Mouse (Mus musculus): ENCODE measurements around the gene Adam1b. TPM values are rescaled to one million over a fixed set of nuclear protein-coding genes. Genes with fewer than 3 reads are reported as not detected.

Adam1b gene
- polyA plus RNA-seq (2014; fragmentation: Nextera tagmentation; extraction: Ambion mirVana), result 0.07 TPM in 1 of 2 replicates, not detected in the other

DNA sequence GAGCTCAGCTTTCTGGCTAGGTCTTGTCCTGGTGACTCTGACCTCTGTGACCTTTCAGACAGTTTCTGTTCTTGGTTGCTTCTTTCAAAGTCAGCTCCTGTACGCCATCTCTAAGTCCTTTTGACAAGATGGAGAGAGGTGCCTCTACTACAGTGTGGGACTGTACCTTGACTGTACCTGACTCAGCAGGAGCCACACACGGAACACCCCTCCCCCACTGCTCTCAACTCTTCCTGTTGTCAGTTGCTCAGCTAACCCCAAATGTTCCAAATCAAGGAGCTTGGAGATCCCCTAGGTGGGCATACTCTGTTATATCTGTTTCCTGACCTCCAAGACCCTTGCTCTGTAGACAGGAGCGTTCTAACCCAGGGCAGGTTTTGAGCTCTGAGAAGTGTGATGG lies at the start of gene Adam1b:
TSS of gene Adam1b (minus strand) at position 205 of the 400 bp plus-strand sequence.
- ATAC-seq (ENCODE audit: low FRiP score) (no peak), DNase-seq (ENCODE audit: low spot score, missing footprints) (no peak)
- no peaks in the 10 kb centered on the region for H3K36me3 ChIP-seq (ENCODE audit: control insufficient read depth, insufficient read depth, low read length)
- no peak within 1 kb of the TSS for H3K4me2 ChIP-seq
- no peaks in the 10 kb centered on the region for H3K9me3 ChIP-seq (ENCODE audit: control insufficient read depth, low read length)
- no peaks in the 10 kb centered on the region for H3K4me1 ChIP-seq (ENCODE audit: control insufficient read depth, insufficient read depth, low read length)
- H3K27ac ChIP-seq (ENCODE audit: low read depth, low read length), result no peak within 1 kb of the TSS
- 81% methylated on average over 3 of the region's 3 CpGs for WGBS
- H3K9ac ChIP-seq (ENCODE audit: low read length), result no peak within 1 kb of the TSS
- H3K27me3 ChIP-seq (ENCODE audit: control insufficient read depth, insufficient read depth, low read length), result no peaks in the 10 kb centered on the region
- no peak within 1 kb of the TSS for H3K4me3 ChIP-seq (ENCODE audit: low read depth, low read length)

DNA sequence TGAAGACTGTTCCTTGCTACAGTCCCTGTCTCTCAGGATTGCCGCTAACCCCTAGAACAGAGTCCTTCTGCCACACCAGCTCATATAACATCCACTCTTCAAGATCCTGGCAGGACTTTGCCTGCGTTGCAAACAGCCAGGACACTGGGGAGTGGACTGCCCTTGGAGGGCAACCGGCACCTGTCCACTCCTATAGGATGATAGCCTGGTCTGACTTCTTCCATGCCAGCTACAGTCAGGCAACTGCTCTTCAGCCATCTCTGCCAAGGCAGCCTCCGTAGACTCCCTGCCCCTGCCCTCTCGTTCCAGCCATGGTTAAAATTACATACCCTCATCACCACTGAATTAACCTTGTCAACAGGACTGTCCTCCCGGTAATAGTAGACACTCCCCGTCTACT lies 46.0 kb upstream of the Adam1b start:
- DNase-seq (ENCODE audit: low spot score, missing footprints), result no peak
- Histone ChIP-seq H3K9ac (ENCODE audit: low read length) (no peak overlapping the region), H3K27me3 (ENCODE audit: control insufficient read depth, insufficient read depth, low read length) (no peaks in the 10 kb centered on the region), H3K4me1 (ENCODE audit: control insufficient read depth, insufficient read depth, low read length) (peaks cover 9% of the 10 kb centered on the region), H3K4me2 (no peak overlapping the region), H3K4me3 (ENCODE audit: low read depth, low read length) (no peak overlapping the region), H3K9me3 (ENCODE audit: control insufficient read depth, low read length) (no peaks in the 10 kb centered on the region), H3K27ac (ENCODE audit: low read depth, low read length) (no peak overlapping the region), H3K36me3 (ENCODE audit: control insufficient read depth, insufficient read depth, low read length) (no peaks in the 10 kb centered on the region)
- no peak for ATAC-seq (ENCODE audit: low FRiP score)
- WGBS, result 83% methylated on average over 7 of the region's 7 CpGs

DNA sequence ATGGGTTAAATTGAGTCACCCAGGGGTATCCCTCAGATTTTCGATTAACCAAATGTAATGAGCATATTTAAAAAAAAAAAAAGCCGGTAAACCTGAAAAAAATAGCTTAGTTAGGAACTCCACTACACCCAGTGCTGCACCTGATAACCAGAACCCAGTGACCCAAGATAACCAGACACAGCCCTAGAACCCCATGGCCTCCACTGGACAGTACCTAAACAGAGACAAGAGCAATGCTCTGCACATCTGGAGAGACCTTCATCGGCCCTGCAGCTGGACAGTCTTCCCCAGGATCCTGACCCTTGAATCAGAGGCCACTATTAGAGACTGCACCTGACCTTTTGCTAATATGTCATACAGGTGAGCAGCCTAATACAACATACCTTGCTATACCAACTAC lies 43.8 kb upstream of the Adam1b start:
- Histone ChIP-seq H3K4me2 (no peak overlapping the region), H3K4me3 (ENCODE audit: low read depth, low read length) (no peak overlapping the region), H3K4me1 (ENCODE audit: control insufficient read depth, insufficient read depth, low read length) (peaks cover 15% of the 10 kb centered on the region), H3K27ac (ENCODE audit: low read depth, low read length) (no peak overlapping the region), H3K9me3 (ENCODE audit: control insufficient read depth, low read length) (no peaks in the 10 kb centered on the region), H3K36me3 (ENCODE audit: control insufficient read depth, insufficient read depth, low read length) (no peaks in the 10 kb centered on the region), H3K27me3 (ENCODE audit: control insufficient read depth, insufficient read depth, low read length) (no peaks in the 10 kb centered on the region), H3K9ac (ENCODE audit: low read length) (no peak overlapping the region)
- DNase-seq (ENCODE audit: low spot score, missing footprints) (no peak), ATAC-seq (ENCODE audit: low FRiP score) (no peak)
- 92% methylated on average over 3 of the region's 3 CpGs for WGBS

DNA sequence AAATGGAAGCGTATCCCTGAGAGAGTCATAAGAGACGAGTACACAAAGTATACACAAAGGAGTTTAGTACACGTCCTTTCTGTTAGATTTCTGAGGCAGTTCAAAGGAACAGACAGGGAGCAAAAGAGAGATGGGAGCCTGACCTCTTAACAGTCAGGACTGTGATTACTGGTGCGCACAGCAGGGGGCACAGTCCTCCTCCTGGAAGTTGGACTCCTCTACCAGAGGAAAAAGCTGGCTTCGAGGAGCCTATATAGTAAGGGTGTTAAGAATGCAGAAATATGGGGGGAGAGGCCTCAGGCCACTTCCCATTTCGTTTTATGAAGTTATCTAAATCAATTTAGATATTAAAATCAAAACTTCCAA lies 43.3 kb upstream of the Adam1b start:
- H3K27ac ChIP-seq (ENCODE audit: low read depth, low read length), result no peak overlapping the region
- WGBS, result 40% methylated on average over 6 of the region's 6 CpGs
- H3K4me3 ChIP-seq (ENCODE audit: low read depth, low read length), result peak overlapping the region; percentile 100
- peak overlapping the region; percentile 98 for H3K9ac ChIP-seq (ENCODE audit: low read length)
- ATAC-seq (ENCODE audit: low FRiP score) (0 out of 2 replicates have a peak, but pooled peaks have one; percentile 19), DNase-seq (ENCODE audit: low spot score, missing footprints) (peak; percentile 89)
- H3K36me3 ChIP-seq (ENCODE audit: control insufficient read depth, insufficient read depth, low read length), result no peaks in the 10 kb centered on the region
- peak overlapping the region; percentile 50 for H3K4me2 ChIP-seq
- H3K9me3 ChIP-seq (ENCODE audit: control insufficient read depth, low read length), result no peaks in the 10 kb centered on the region
- peaks cover 15% of the 10 kb centered on the region for H3K4me1 ChIP-seq (ENCODE audit: control insufficient read depth, insufficient read depth, low read length)
- no peaks in the 10 kb centered on the region for H3K27me3 ChIP-seq (ENCODE audit: control insufficient read depth, insufficient read depth, low read length)

DNA sequence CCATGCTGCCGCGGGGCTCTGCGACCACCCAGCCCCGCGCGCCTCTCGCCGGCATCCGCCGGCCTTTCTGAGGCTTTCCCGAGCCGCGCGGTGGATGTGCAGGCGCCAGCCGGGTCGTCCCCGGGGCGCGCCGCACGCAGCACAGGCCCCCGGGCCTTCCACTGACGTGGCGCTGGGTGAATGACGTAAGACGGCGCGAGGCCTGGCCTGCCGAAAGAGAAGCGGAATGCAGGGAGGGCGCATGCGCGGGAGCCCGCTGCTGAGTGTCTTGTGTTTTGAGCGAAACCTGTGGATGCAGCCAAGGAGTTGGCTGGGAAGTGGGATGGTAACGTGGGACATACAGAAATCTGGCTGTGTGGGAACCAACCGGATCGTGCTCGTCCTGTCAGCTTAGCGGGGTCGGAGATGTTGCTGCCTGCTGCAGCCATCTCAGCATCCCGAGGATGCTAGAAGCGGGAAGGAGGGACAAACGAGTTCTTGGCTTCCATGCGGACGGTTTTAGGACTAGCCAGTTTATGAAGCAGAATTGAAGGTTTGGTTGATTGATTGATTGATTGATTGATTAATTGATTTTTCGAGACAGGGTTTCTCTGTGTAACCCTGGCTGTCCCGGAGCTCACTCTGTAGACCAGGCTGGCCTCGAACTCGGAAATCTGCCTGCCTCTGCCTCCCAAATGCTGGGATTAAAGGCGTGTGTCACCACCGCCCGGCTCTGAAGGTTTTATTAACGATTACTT lies 42.7 kb upstream of the Adam1b start, which contains the start of gene Mapkapk5:
TSS of gene Mapkapk5 (minus strand) at position 113 of the 737 bp plus-strand sequence.
- DNase-seq (ENCODE audit: low spot score, missing footprints) (peak; percentile 100), ATAC-seq (ENCODE audit: low FRiP score) (peak; percentile 96)
- Histone ChIP-seq H3K9me3 (ENCODE audit: control insufficient read depth, low read length) (no peaks in the 10 kb centered on the region), H3K36me3 (ENCODE audit: control insufficient read depth, insufficient read depth, low read length) (no peaks in the 10 kb centered on the region), H3K27me3 (ENCODE audit: control insufficient read depth, insufficient read depth, low read length) (no peaks in the 10 kb centered on the region), H3K4me1 (ENCODE audit: control insufficient read depth, insufficient read depth, low read length) (peaks cover 15% of the 10 kb centered on the region), H3K9ac (ENCODE audit: low read length) (peak within 1 kb of the TSS; percentile 98), H3K4me3 (ENCODE audit: low read depth, low read length) (peak within 1 kb of the TSS; percentile 100), H3K4me2 (peak within 1 kb of the TSS; percentile 89), H3K27ac (ENCODE audit: low read depth, low read length) (peak within 1 kb of the TSS; percentile 93)
- WGBS, result 2% methylated on average over 55 of the region's 55 CpGs

DNA sequence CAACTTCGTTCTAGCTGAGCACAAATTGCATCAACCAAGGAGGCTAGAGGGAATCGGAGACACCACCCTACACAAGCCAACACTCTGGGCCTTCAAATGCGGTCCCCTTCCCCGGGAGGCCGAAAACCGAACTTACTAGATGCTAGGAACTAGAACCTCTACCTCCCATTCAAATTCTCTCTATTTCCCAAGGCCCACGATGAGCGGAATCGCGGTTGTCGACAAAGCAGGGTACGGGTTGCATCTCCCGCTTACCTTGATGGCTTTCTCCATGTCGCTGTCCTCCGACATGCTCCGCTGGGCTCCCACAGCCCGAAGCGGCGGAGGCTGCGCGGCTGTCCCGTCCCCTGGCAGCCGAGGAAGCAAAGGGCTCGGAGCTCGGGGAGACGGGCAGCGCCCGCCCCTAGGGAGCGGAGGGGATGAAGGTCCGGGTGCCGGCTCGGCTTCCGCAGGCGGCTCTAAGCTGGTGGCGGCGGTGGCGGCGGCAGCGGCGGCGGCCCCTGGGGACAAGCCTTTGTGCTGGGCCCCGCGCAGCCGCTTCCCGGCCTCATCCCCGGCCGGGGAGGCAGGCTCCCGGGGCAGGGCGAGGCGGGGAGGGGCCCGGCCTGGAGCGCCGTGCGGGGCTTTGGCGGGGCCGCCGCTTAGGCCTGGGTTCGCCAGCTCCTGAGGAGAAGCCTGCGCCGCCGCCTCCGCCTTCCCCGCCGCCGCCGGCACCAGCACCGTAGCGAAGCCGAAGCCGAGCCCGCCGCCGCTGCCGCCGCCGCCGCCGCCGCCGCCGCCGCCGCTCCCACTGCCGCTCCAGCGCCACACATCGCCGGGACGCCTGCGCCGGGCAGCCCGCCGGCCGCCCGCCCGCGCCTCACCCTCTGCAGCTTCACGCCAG lies 41.9 kb upstream of the Adam1b start, which contains the start of the genes Adam1a and Gm42878:
TSS of gene Adam1a (minus strand) at position 573 of the 883 bp plus-strand sequence.
TSS of gene Gm42878 (minus strand) at position 573 of the 883 bp plus-strand sequence.
- Histone ChIP-seq H3K27ac (ENCODE audit: low read depth, low read length) (peak within 1 kb of the TSS; percentile 93), H3K4me1 (ENCODE audit: control insufficient read depth, insufficient read depth, low read length) (peaks cover 15% of the 10 kb centered on the region), H3K4me3 (ENCODE audit: low read depth, low read length) (peak within 1 kb of the TSS; percentile 100), H3K9me3 (ENCODE audit: control insufficient read depth, low read length) (no peaks in the 10 kb centered on the region), H3K27me3 (ENCODE audit: control insufficient read depth, insufficient read depth, low read length) (no peaks in the 10 kb centered on the region), H3K9ac (ENCODE audit: low read length) (peak within 1 kb of the TSS; percentile 98), H3K4me2 (peak within 1 kb of the TSS; percentile 89), H3K36me3 (ENCODE audit: control insufficient read depth, insufficient read depth, low read length) (no peaks in the 10 kb centered on the region)
- DNase-seq (ENCODE audit: low spot score, missing footprints) (peak; percentile 93), ATAC-seq (ENCODE audit: low FRiP score) (peak; percentile 69; the same call in 1 of the 2 replicates)
- WGBS, result 2% methylated on average over 44 of the region's 97 CpGs

DNA sequence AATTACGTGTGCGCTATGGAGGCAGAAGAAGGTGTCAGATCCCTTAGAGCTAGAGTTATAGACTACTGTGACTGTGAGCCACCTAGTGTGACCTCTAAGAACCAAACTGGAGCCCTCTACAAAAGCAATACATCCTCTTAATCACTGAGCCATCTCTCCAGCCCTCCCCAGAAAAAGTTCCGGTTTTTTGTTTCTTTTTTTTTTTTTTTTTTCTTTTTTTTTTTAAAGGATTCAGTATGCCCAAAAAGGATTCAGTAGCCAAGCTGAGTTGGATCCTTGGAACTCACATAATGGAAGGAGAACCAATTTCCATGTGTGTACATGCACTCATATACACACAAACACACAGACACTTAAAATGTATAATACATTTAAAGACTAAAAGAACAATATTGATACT lies 40.1 kb upstream of the Adam1b start:
- WGBS, result 80% methylated on average over 3 of the region's 3 CpGs
- Histone ChIP-seq H3K27ac (ENCODE audit: low read depth, low read length) (no peak overlapping the region), H3K27me3 (ENCODE audit: control insufficient read depth, insufficient read depth, low read length) (no peaks in the 10 kb centered on the region), H3K4me2 (no peak overlapping the region), H3K9me3 (ENCODE audit: control insufficient read depth, low read length) (no peaks in the 10 kb centered on the region), H3K36me3 (ENCODE audit: control insufficient read depth, insufficient read depth, low read length) (no peaks in the 10 kb centered on the region), H3K4me1 (ENCODE audit: control insufficient read depth, insufficient read depth, low read length) (peaks cover 15% of the 10 kb centered on the region), H3K9ac (ENCODE audit: low read length) (no peak overlapping the region), H3K4me3 (ENCODE audit: low read depth, low read length) (no peak overlapping the region)
- ATAC-seq (ENCODE audit: low FRiP score) (no peak), DNase-seq (ENCODE audit: low spot score, missing footprints) (no peak)

DNA sequence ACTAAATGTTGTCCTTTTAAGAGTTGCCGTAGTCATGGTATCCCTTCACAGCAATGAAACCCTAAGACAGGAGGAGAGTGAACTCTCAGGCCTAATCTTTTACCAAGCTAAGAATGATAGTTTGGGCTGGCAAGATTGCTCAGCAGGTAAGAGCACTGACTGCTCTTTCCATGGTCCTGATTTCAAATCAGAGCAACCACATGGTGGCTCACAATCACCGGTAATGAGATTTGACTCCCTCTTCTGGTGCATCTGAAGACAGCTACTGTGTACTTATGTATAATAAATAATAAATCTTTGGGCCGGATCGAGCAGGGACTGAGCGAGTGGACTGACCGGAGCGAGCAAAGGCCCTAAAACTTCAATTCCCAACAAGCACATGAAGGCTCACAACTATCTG lies 38.0 kb upstream of the Adam1b start:
- Histone ChIP-seq H3K4me3 (ENCODE audit: low read depth, low read length) (no peak overlapping the region), H3K27ac (ENCODE audit: low read depth, low read length) (no peak overlapping the region), H3K36me3 (ENCODE audit: control insufficient read depth, insufficient read depth, low read length) (no peaks in the 10 kb centered on the region), H3K4me1 (ENCODE audit: control insufficient read depth, insufficient read depth, low read length) (peaks cover 11% of the 10 kb centered on the region), H3K9ac (ENCODE audit: low read length) (no peak overlapping the region), H3K27me3 (ENCODE audit: control insufficient read depth, insufficient read depth, low read length) (no peaks in the 10 kb centered on the region), H3K9me3 (ENCODE audit: control insufficient read depth, low read length) (no peaks in the 10 kb centered on the region), H3K4me2 (no peak overlapping the region)
- ATAC-seq (ENCODE audit: low FRiP score) (no peak), DNase-seq (ENCODE audit: low spot score, missing footprints) (no peak)
- WGBS, result 92% methylated on average over 7 of the region's 7 CpGs

DNA sequence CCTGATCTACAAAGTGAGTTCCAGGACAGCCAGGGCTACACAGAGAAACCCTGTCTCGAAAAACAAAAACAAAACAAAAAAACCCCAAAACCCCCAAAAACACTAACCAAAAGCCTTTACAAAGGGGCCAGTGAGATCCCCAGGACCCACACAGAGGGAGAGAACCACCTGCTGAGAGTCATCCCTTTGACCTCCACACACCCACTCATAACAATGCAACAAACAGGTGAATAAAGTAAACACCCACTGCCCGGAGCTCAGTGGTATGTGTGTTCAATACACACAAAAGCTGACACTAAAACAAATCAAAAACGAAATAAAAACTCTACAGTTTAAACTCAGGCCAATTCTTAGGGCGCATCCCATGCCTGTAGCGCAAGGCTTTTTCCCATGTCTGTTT lies 36.8 kb upstream of the Adam1b start:
- no peak overlapping the region for H3K9ac ChIP-seq (ENCODE audit: low read length)
- no peak overlapping the region for H3K4me2 ChIP-seq
- no peaks in the 10 kb centered on the region for H3K27me3 ChIP-seq (ENCODE audit: control insufficient read depth, insufficient read depth, low read length)
- no peak overlapping the region for H3K4me3 ChIP-seq (ENCODE audit: low read depth, low read length)
- H3K36me3 ChIP-seq (ENCODE audit: control insufficient read depth, insufficient read depth, low read length), result peaks cover 4% of the 10 kb centered on the region
- H3K27ac ChIP-seq (ENCODE audit: low read depth, low read length), result no peak overlapping the region
- DNase-seq (ENCODE audit: low spot score, missing footprints), result no peak
- no peak for ATAC-seq (ENCODE audit: low FRiP score)
- H3K4me1 ChIP-seq (ENCODE audit: control insufficient read depth, insufficient read depth, low read length), result peaks cover 11% of the 10 kb centered on the region
- H3K9me3 ChIP-seq (ENCODE audit: control insufficient read depth, low read length), result no peaks in the 10 kb centered on the region
- WGBS, result 95% methylated on average over 5 of the region's 5 CpGs

Measured in midbrain, embryonic 11.5 days (tissue).